Mouse (Mus musculus) brain, embryonic 18.5 days (tissue): ENCODE data around the gene Tmem121.

Experiments
- DNase-seq: peaks from one replicate; pipeline ENCODE4 v3.0.0-alpha.2; 2012; ENCODE audit warnings: low read depth, low spot score

The Tmem121 gene

GRCm38 (mm10) chr12:113185442-113186291, at the start of gene Tmem121:
TSS of gene Tmem121 (plus strand) at chr12:113185930.
- no peak for DNase-seq

GRCm38 (mm10) chr12:113136492-113137020, 49.2 kb upstream of the Tmem121 start:
- no peak for DNase-seq

- no peak for DNase-seq
Measured at GRCm38 (mm10) chr12:113137260-113138213, 48.2 kb upstream of the Tmem121 start.

- no peak for DNase-seq
Measured at GRCm38 (mm10) chr12:113138291-113138690, 47.4 kb upstream of the Tmem121 start.

- DNase-seq, result no peak
Measured at GRCm38 (mm10) chr12:113138901-113139864, 46.5 kb upstream of the Tmem121 start.

GRCm38 (mm10) chr12:113139908-113140615, 45.7 kb upstream of the Tmem121 start, which contains the start of gene Crip2:
TSS of gene Crip2 (plus strand) at chr12:113140236.
- peak; percentile 87 for DNase-seq

GRCm38 (mm10) chr12:113140616-113141411, 44.9 kb upstream of the Tmem121 start:
- no peak for DNase-seq

- DNase-seq, result no peak
Measured at GRCm38 (mm10) chr12:113141531-113141973, 44.2 kb upstream of the Tmem121 start.

- DNase-seq, result peak; percentile 42
Measured at GRCm38 (mm10) chr12:113142021-113142975, 43.4 kb upstream of the Tmem121 start.

- no peak for DNase-seq
Measured at GRCm38 (mm10) chr12:113143164-113143563, 42.6 kb upstream of the Tmem121 start.

GRCm38 (mm10) chr12:113144001-113144756, 41.6 kb upstream of the Tmem121 start:
- DNase-seq, result no peak

- no peak for DNase-seq
Measured at GRCm38 (mm10) chr12:113144886-113145285, 40.8 kb upstream of the Tmem121 start.

- no peak for DNase-seq
Measured at GRCm38 (mm10) chr12:113145591-113145990, 40.1 kb upstream of the Tmem121 start.

GRCm38 (mm10) chr12:113146112-113147057, 39.3 kb upstream of the Tmem121 start, which contains the start of gene Crip1:
TSS of gene Crip1 (plus strand) at chr12:113146316.
- no peak for DNase-seq

- DNase-seq, result no peak
Measured at GRCm38 (mm10) chr12:113147481-113147880, 38.2 kb upstream of the Tmem121 start.
